Mouse (Mus musculus): ENCODE data around the gene Iapp.
"Not testable (repeated sequence)": the region's sequence is repeated elsewhere in the genome, so short reads cannot be mapped to it uniquely, and the experiment has no call there.

Iapp gene

DNA sequence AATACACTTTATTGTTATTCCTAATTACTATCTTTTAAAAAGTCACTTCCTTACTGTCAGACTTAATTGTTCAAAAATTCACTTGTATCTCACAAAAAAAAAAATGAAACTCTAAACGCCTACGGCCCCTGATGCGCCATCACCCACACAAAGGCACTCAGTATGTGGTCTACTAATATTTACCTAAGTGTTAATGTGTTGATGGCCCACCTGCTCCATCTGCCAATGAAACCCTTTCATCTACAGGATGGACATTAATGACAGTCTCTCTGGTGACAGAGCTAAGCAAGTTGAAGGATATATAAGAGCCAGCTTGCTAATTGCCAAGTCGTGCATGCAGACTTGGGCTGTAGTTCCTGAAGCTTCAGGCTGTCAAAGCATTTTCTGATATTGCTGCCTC is at the start of gene Iapp:
Iapp (plus strand) TSS at position 326 of the 400 bp plus-strand sequence.
- CTCF ChIA-PET, result no interaction called here

DNA sequence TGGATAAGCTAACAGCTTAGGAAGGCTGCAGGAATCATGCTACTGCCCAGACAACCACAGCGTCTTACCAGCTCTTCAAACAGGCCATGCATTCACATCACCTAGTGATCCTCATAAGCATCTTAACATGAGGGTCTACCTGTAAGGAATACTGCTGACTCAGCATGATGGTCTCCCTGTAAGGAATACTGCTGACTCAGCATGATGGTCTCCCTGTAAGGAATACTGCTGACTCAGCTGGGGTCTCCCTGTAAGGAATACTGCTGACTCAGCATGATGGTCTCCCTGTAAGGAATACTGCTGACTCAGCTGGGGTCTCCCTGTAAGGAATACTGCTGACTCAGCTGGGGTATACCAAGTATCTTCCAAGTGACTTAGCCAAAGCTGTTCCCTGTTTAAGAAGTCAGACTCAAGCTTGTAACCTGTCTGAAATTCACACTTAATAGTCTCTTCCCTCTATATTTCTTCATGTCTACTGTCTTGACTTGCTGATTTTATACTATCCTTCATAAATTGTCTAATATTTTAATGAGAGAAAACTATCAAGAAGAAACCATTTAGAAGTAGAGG is 47.4 kb upstream of the Iapp start:
- CTCF ChIA-PET, result not testable (repeated sequence)

DNA sequence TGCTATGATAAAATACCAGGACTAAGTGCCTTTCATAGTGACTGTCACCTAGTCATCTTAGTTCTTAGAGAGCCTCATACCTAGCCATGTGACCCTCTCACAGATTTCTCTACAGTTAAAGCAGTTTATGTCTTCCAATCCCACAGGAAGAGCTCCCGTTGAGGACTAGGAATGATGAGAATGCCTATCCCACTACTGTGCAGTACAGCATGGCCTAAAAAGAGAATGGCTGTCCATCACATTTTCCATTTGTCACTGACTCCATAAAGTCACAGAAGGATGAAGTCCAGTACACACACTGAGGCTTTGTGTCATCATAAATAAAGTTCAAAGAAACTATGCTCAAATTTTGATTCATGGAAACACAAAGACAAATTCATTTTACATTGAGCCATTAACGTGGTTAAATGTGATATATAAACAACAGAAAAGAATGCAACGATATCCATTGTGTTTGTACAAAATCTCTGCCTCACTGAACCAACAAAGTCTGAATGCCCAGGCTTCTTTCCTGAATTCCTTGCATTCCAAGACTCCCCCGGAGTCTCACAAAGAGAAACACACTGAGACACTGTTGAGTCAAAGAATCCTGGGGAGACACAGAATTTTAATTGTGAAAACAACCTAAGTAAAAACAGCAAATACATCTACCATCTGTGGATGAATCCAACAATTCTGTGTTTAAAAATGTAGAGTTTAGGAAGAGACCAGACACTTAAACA is 22.3 kb upstream of the Iapp start:
- CTCF ChIA-PET, result no interaction called here

DNA sequence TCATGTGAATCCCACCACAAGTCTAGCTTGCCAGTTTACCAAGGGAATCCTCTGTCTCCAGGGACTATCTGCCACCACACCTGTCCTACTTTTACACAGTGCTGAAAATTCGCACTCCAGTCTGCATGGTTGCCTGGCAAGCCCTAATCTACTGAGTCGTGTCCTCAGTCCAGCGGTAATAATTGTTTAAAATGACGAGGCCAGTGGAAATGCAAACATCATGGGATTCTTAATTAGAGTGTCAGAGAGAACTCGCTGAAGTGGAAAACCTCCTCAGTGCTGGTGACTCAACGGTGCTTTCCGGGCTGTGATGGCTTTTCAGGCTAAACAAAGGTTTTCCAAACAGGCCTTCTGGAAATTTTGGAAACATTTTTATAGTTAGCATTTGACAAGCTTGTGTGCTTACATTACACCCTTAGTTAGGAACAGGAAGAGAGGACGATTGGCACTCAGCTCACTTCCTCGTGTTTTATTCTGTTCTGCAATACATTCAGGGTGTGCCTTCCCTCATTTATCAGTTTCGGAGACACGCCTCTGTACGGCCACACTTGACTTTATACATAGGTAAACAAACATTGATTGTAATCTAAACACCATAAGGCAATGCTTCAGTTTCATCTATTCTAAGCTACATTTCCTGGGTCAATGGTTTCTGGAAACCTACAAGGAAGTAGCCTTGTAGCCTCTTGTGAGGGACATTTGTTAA is 8.7 kb upstream of the Iapp start:
- CTCF ChIA-PET, result no interaction called here

DNA sequence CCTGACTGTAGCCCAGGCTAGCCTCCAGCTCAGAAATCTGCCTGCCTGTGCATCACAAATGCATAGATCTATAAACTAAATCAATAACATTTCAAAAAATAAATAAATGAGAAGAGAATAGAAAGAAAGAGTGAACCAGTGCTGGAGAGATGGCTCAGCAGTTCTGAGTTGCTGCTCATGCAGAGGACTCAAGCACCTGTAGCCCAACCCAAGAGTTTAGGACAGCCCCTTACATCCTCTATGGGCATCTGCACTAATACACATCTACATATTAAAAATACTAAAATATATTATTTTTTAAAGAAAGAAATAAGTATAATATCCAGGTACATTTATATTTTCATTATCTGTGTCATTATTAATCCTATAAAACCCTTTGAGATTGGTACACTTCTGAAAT is 6.9 kb downstream of the Iapp start:
- CTCF ChIA-PET, result no interaction called here

DNA sequence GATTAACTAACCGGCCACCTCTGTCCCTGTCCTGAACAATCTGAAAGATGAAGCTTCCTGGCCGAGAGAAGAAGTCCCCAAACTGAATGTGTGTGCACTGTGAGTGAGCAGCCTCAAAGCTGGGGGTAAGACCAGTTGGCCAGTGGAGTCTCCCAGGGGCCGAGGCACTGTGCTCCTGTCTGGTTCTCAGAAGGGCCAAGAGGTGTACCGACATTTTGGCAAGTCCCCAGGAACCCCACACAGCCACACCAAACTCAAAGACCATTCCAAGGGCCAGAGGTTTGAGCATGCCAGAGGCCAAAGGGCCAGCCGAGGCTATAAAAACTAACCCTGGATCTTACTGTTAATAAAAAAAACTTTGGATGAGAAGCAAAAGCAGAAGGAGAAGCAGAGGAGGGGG is 16.1 kb downstream of the Iapp start:
- CTCF ChIA-PET, result no interaction called here

DNA sequence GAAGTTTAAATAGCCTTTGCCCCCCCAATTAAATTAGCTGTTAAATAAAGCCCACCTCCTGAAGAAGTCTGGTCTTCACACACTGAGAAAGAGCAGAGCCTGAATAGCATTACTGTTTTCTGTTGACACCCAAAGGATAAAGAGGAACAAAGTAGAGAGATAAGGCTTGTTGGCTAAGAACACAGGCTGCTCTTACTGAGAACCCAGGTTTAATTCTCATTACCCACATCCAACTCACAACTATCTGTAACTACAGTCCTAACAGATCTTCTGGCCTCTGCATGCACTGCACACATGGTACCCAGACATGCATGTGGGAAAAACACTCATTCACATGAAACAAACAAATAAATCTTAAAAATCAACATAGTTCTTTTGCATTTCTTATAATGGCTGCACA is 18.9 kb downstream of the Iapp start:
- CTCF ChIA-PET, result no interaction called here

DNA sequence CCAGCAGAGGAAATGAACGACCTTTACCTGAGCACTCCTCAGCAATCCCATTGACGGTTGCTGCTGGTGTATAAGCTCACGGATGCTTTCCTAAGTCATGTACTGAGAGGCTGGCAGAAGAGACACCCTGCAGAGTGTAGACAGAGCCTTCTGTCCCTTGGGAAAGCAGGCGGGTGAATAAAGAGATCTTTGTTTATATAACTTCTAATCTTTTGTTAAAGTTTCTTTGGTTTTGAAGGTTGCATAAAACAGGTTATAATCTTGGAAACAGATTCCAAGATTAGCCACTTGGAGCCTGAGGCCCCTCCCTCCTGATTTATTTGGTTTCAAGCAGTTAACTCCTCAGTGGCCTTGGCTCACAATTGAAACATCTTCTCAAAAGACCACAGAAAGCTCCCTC is 24.7 kb downstream of the Iapp start, which contains the start of gene Slco1a5:
Slco1a5 (minus strand) TSS at position 101 of the 400 bp plus-strand sequence.
- CTCF ChIA-PET, result no interaction called here

DNA sequence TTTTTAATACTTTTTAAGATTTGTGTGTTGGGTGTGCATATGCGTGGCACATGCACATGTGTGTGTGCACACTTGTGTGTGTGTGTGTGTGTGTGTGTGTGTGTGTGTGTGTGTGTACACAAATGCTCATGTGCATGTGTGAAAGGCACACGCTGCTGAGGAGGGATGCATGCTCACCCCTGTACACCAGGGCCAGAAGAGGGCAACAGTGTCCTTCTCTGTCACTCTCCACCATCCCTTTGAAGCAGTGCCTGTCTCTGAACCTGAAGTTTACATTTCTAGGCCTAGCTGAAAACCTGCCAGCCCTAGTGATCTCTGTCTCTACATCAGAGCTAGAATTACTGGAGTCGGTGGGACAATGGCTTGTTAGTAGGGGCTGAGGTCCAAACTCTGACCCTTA is 28.4 kb downstream of the Iapp start:
- CTCF ChIA-PET, result no interaction called here

DNA sequence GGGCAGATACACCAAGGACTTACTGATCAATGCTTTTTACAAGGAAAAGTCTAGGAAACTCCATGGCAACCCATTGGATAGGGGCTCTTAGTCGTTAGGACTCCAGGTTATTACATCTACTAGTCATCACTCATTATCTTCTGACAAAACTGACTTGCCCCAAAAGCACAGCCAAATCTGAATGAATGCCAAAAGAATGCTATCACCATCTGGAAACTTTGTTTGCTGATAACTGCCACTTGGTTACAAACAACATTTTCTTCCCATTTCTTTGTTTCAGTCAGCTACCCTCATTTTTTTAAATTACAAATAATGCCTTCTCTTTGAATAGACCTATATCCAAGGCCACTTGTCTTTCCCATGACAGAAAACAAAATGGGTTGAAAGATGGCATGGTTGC is 31.0 kb downstream of the Iapp start:
- CTCF ChIA-PET, result no interaction called here

DNA sequence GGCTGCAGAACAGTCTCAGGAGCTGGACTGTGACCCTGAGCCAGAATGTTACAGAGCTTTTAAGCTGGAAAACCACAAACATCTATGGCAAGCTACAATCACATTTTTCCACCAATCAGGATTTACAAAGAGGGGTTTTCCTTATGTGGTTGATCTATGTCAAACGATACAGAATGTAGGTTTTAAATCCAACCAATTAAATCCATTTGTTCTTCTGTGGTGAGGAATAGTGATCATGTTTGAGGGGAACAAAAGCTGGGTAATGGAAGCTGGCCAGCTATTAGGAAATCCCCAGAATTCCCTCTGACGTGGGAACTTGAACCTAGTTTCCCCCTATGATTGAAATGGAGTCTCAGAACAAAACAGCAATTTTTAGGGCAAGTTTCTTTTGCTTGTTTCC is 40.7 kb downstream of the Iapp start:
- CTCF ChIA-PET, result no interaction called here

DNA sequence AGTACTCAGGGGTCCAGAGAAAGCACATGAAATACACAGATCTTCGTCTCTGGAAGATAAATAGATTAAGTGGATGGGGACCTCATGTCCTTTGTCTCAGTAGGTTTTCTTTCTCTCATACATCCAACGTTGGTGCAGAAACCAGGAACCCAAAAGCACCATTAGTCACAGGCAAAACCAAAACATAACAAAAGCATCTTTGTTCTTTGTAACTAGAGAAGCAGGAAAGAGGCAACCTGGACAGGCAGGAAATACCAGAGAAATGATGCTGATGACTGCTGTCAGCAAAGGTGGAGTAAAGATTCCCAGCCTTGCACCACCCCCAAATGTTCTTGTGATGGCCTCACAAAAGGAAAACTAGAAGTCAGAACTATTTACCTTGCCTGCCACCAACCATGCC is 41.4 kb downstream of the Iapp start:
- CTCF ChIA-PET, result no interaction called here

DNA sequence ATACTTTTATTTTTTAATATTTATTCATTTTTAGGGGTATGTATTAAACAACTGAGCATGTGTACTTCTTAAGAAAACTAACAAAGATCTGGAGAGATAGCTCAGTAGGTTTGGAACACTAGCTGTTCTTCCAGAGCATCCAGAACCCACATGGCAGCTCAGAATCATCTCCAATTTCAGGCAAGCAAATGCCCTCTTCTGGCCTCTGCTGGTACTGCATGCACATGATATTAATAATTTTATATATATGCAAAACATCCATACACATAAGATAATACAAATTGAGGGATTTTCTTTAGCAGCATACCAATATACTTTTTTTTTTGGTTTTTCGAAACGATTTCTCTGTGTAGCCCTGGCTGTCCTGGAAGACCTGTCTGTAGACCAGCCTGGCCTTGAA is 45.3 kb downstream of the Iapp start:
- CTCF ChIA-PET, result no interaction called here

DNA sequence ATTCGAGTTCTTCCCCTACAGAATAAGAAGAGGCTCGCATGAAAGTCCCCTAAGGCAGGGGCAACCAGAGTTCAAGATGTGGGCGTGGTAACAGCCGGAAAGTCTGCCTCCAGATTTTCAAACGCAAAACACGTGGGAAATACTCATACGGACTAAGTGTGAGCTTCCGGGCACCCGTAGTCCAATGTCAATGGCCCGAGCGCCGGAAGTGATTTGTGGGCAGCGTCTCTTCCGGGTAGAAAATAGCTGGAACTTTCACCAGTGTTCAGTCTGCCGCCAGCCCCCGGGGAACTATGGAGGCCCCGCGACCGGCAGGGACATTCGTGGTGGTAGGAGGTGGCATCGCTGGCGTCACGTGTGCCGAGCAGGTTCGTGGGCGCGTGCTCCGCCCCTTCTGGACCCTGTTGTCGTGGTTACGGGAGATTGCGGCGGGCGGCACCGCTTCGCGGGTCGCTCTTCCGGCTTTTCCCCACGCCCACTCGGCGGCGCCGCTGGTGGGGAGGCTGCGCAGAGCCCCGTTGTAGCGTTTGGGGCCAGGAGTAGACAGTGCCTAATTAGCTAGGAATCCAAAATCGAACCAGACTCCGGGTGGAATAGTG is 47.3 kb downstream of the Iapp start, which contains the start of gene Pyroxd1:
Pyroxd1 (plus strand) TSS at position 215 of the 599 bp plus-strand sequence.
- CTCF ChIA-PET, result interaction anchor here (0.5 kb wide), 1 partner anchor 1699 kb away, joined by 7 read pairs; no protein-coding TSS in a partner anchor

DNA sequence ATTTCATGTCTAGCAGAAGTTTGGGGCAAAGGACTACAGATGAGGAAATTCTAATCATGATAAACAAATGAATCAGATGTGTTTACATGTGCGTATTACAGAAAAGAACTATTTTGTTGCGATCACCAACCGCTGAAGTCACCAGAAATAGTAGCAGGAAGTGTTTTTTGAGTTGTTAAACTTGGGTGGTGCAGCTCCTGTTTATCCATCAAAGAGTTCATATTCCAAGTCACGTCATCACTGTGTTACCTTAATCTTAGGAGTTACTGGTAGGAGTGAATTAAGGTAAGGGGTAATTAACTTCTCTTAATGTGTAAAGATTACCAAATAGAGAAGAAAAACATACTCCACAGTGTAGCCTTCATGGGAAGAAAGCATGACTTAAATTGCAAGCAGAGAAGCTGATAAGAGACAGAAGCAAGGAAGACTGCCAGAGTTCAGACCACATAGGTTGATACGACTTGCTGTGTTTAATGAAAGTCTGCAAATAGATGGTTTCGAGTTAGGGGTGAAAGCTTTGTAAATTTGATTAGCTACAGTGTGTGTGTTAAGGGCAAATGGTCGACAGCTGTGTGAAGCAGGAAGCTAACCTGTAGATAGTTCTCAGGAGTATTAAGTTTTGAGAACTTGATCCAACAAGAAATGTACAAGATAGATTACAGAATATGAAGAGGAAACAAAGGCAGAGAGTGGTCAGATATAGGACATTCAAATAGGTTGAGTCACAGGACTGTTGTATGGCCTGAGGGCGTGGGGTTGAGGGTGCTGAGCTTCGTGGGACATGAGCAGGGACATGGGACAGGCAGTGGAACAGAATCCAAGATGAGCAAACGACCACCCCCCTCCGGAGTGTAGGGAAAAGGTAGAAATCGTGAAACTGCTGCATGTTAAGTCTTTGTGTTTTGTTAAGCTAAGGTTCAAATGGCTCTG is 48.2 kb downstream of the Iapp start:
- CTCF ChIA-PET, result no interaction called here

DNA sequence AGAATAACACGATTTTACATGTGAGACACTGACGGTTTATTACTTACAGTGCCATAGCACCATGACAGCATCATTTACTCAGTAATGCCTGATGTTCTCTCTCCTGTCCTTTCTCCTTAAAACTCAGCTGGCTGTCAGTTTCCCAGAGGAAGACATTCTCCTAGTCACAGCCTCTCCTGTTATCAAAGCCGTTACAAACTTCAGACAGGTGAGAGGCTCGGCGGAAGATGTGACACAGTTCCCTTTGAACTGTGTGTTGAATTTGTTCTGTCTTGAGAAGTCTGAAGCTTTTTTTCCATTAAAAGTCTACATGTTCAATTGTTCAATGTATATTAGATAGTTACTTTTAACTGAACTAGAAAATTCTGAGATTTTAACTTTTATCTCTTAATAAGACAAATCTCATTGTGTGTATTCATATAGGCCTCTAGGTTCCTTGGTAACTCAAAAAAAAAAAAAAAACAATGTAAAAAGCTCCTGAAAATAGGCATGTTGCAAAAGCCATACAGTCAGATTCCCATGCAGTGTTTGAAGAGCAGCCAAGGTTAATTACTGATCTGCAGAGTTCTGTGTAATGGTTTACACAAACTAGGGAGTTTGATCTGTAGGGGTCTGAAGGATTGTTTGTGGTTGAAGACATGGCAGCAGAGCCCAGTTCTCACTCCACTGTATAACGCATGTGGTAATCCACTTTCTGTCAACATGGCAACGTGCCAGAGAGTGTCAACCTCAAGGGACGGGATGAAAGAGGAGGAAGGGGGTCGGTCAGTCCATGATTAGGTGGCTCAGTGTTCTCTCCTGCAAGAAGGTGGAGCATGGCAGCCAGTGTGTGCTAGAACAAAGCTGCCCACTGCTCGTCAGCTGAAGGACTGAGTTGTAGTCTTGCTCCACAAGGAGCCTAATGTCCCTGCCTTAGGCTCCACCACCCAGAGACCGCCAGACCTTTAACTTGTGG is 49.5 kb downstream of the Iapp start:
- CTCF ChIA-PET, result interaction anchor here (0.6 kb wide), 1 partner anchor 1594 kb away, joined by 3 read pairs; no protein-coding TSS in a partner anchor

DNA sequence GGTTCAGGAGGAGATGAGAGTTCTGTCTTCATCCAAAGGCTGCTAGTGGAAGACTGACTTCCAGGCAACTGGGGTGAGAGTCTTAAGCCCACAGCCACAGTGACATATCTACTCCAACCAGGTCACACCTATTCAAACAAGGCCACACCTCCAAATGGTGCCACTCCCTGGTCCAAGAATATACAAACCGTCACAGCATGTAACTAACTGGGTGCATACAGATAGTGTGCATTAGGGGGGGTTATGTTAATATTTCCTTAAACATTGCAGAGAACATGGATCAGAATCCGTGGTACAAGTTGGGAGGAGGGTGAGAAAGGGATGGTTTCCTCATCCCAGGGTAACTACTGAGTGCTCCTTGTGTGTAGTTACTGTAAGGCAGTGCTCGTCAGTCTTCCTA is 53.9 kb downstream of the Iapp start:
- CTCF ChIA-PET, result not testable (repeated sequence)
